Mouse (Mus musculus) MEL (cell line): ENCODE results near the gene Gm20388. TPM values are rescaled to one million over a fixed set of nuclear protein-coding genes. Genes with fewer than 3 reads are reported as not detected.

Source experiments
- DNase-seq: peaks from one replicate; pipeline ENCODE4 v3.0.0; 2011; ENCODE audit warnings: low read depth, low spot score
- H3K27ac ChIP-seq: 2 replicates; pipeline ENCODE4 v1.5.1; 2012; ENCODE audit warnings: low read depth, mild to moderate bottlenecking, control low read depth, low read length, moderate library complexity; ENCODE audit not compliant: control insufficient read depth
- H3K27me3 ChIP-seq, 2 experiments: fragments of 150-350 bp in 1 of 2; sonication (generic) in 1 of 2; 2 replicates each; pipeline ENCODE4 v1.6.1; 2012; ENCODE audit warnings: low read length in 2 of 2, mild to moderate bottlenecking in 2 of 2, improper control_type of control experiment in 1 of 2, moderate library complexity in 1 of 2; ENCODE audit not compliant: insufficient read depth in 2 of 2, control insufficient read depth in 1 of 2
- H3K36me3 ChIP-seq, 2 experiments: 2 replicates each; pipeline ENCODE4 v1.6.1; 2012 to 2014; ENCODE audit warnings: low read length in 2 of 2, improper control_type of control experiment in 1 of 2, inconsistent platforms in 1 of 2, mild to moderate bottlenecking in 1 of 2; ENCODE audit not compliant: insufficient read depth in 2 of 2, control insufficient read depth in 1 of 2
- H3K4me1 ChIP-seq, 2 experiments: fragments of 150-350 bp in 1 of 2; sonication (generic) in 1 of 2; 2 replicates each; pipeline ENCODE4 v1.6.1; 2012; ENCODE audit warnings: low read length in 2 of 2, improper control_type of control experiment in 1 of 2, mild to moderate bottlenecking in 1 of 2; ENCODE audit not compliant: insufficient read depth in 2 of 2, control insufficient read depth in 1 of 2
- H3K4me3 ChIP-seq, 2 experiments: fragments of 150-350 bp in 1 of 2; sonication (generic) in 1 of 2; 2 replicates each; pipeline ENCODE4 v1.5.1; 2012; ENCODE audit warnings: low read depth in 2 of 2, low read length in 2 of 2, mild to moderate bottlenecking in 2 of 2, moderate library complexity in 2 of 2, control low read depth in 1 of 2, improper control_type of control experiment in 1 of 2; ENCODE audit not compliant: control insufficient read depth in 1 of 2, insufficient read depth in 1 of 2
- H3K79me2 ChIP-seq: 2 replicates; pipeline ENCODE4 v1.6.1; 2012; ENCODE audit warnings: mild to moderate bottlenecking, low read length, moderate library complexity; ENCODE audit not compliant: control insufficient read depth, poor library complexity, insufficient read depth
- H3K9ac ChIP-seq: 2 replicates; pipeline ENCODE4 v1.6.1; 2012; ENCODE audit warnings: low read depth, mild to moderate bottlenecking, control low read depth, low read length, moderate library complexity; ENCODE audit not compliant: control insufficient read depth, poor library complexity, severe bottlenecking
- H3K9me3 ChIP-seq: fragments of 150-350 bp; sonication (generic); replicated peaks from 2 replicates; pipeline ENCODE4 v1.6.1; 2012; ENCODE audit warnings: mild to moderate bottlenecking, low read length, improper control_type of control experiment, moderate library complexity; ENCODE audit not compliant: insufficient read depth
- BHLHE40 ChIP-seq: IDR thresholded peaks from 2 replicates; pipeline ENCODE4 v1.6.1; 2012; ENCODE audit warnings: low read depth, mild to moderate bottlenecking, inconsistent platforms, low read length, improper control_type of control experiment, borderline replicate concordance
- CHD1 ChIP-seq: IDR thresholded peaks from 2 replicates; pipeline ENCODE4 v1.6.1; 2012; ENCODE audit warnings: low read depth, mild to moderate bottlenecking, inconsistent platforms, low read length, improper control_type of control experiment
- CHD2 ChIP-seq: IDR thresholded peaks from 2 replicates; pipeline ENCODE4 v1.6.1; 2011; ENCODE audit warnings: low read length, improper control_type of control experiment
- CTCF ChIP-seq, 3 experiments: IDR thresholded peaks in 2 of 3; conservative IDR thresholded peaks in 1 of 3; 2 replicates each; pipeline ENCODE4 v1.5.1; 2011 to 2012; ENCODE audit warnings: low read length in 3 of 3, low read depth in 2 of 3, mild to moderate bottlenecking in 2 of 3, improper control_type of control experiment in 1 of 3, inconsistent platforms in 1 of 3, mixed read lengths in 1 of 3, moderate library complexity in 1 of 3; ENCODE audit not compliant: control insufficient read depth in 1 of 3, insufficient read depth in 1 of 3, poor library complexity in 1 of 3, severe bottlenecking in 1 of 3
- ELF1 ChIP-seq: IDR thresholded peaks from 2 replicates; pipeline ENCODE4 v1.6.1; 2014; ENCODE audit warnings: low read depth, mild to moderate bottlenecking, inconsistent platforms, low read length, improper control_type of control experiment, moderate library complexity
- ETS1 ChIP-seq: IDR thresholded peaks from 2 replicates; pipeline ENCODE4 v1.6.1; 2012; ENCODE audit warnings: low read depth, mild to moderate bottlenecking, inconsistent platforms, low read length, improper control_type of control experiment, moderate library complexity
- GABPA ChIP-seq: IDR thresholded peaks from 2 replicates; pipeline ENCODE4 v1.6.1; 2012; ENCODE audit warnings: low read depth, mild to moderate bottlenecking, inconsistent platforms, low read length, improper control_type of control experiment, moderate library complexity
- HCFC1 ChIP-seq: IDR thresholded peaks from 2 replicates; pipeline ENCODE4 v1.6.1; 2012; ENCODE audit warnings: low read depth, mild to moderate bottlenecking, inconsistent platforms, low read length, improper control_type of control experiment, moderate library complexity
- KAT2A ChIP-seq: conservative IDR thresholded peaks from 2 replicates; pipeline ENCODE4 v1.6.1; 2012; ENCODE audit warnings: low read depth, low read length, improper control_type of control experiment, inconsistent platforms
- MAFK ChIP-seq: IDR thresholded peaks from 2 replicates; pipeline ENCODE4 v1.6.1; 2011; ENCODE audit warnings: low read depth, mild to moderate bottlenecking, low read length, improper control_type of control experiment, borderline replicate concordance
- MAX ChIP-seq: IDR thresholded peaks from 2 replicates; pipeline ENCODE4 v1.6.1; 2011; ENCODE audit warnings: low read length, improper control_type of control experiment
- MAZ ChIP-seq: IDR thresholded peaks from 2 replicates; pipeline ENCODE4 v1.6.1; 2012; ENCODE audit warnings: low read depth, mild to moderate bottlenecking, inconsistent platforms, low read length, improper control_type of control experiment
- MXI1 ChIP-seq: IDR thresholded peaks from 2 replicates; pipeline ENCODE4 v1.6.1; 2011; ENCODE audit warnings: mild to moderate bottlenecking, low read depth, low read length, improper control_type of control experiment
- MYC ChIP-seq: IDR thresholded peaks from 2 replicates; pipeline ENCODE4 v1.6.1; 2011; ENCODE audit warnings: low read depth, mild to moderate bottlenecking, low read length, improper control_type of control experiment, moderate library complexity
- NRF1 ChIP-seq: IDR thresholded peaks from 2 replicates; pipeline ENCODE4 v1.6.1; 2014; ENCODE audit warnings: low read depth, mild to moderate bottlenecking, inconsistent platforms, low read length, improper control_type of control experiment, moderate library complexity; ENCODE audit not compliant: poor library complexity, insufficient read depth, severe bottlenecking
- POLR2A ChIP-seq, 2 experiments: IDR thresholded peaks; 2 replicates each; pipeline ENCODE4 v1.6.1; 2011 to 2012; ENCODE audit warnings: low read length in 2 of 2, mild to moderate bottlenecking in 2 of 2, control low read depth in 1 of 2, improper control_type of control experiment in 1 of 2, low read depth in 1 of 2, moderate library complexity in 1 of 2; ENCODE audit not compliant: control insufficient read depth in 1 of 2, insufficient read depth in 1 of 2, poor library complexity in 1 of 2
- POLR2AphosphoS2 ChIP-seq: IDR thresholded peaks from 2 replicates; pipeline ENCODE4 v1.6.1; 2011; ENCODE audit warnings: low read length, improper control_type of control experiment
- RAD21 ChIP-seq: IDR thresholded peaks from 2 replicates; pipeline ENCODE4 v1.6.1; 2011; ENCODE audit warnings: mild to moderate bottlenecking, low read depth, low read length, improper control_type of control experiment
- SIN3A ChIP-seq: IDR thresholded peaks from 2 replicates; pipeline ENCODE4 v1.6.1; 2012; ENCODE audit warnings: low read length, improper control_type of control experiment, inconsistent platforms
- ZKSCAN1 ChIP-seq: IDR thresholded peaks from 2 replicates; pipeline ENCODE4 v1.6.1; 2012; ENCODE audit warnings: low read depth, mild to moderate bottlenecking, inconsistent platforms, low read length, improper control_type of control experiment, moderate library complexity
- ZNF384 ChIP-seq: IDR thresholded peaks from 2 replicates; pipeline ENCODE4 v1.6.1; 2012; ENCODE audit warnings: low read depth, mild to moderate bottlenecking, inconsistent platforms, low read length, improper control_type of control experiment
- polyA plus RNA-seq, 2 experiments: library from polyadenylated mRNA; stranded (reverse) in 1 of 2; unstranded in 1 of 2; fragments of >175 nt in 1 of 2; fragments of >200 nt in 1 of 2; gene quantifications; 2 replicates each; pipeline versions ENCODE4 v1.2.1 to v1.2.4; 2012; ENCODE audit warnings: low replicate concordance in 2 of 2, low read depth in 1 of 2; ENCODE audit not compliant: insufficient read length in 2 of 2, insufficient read depth in 1 of 2, missing spikeins in 1 of 2
- total RNA-seq: library from RNA; depleted of rRNA; stranded (reverse); fragments of 300-350 nt; gene quantifications from 2 replicates; pipeline ENCODE4 v1.2.3, GENCODE M21; 2012

Gm20388 gene
- total and polyA plus RNA-seq, 3 experiments = 11.1 to 17.8 TPM; not detected in 1

- Histone ChIP-seq H3K9me3 (no peaks in the 10 kb centered on the region), H3K4me1 (no peaks in the 10 kb centered on the region), H3K27me3 (no peaks in the 10 kb centered on the region), H3K9ac (no peak overlapping the region), H3K36me3 (no peaks in the 10 kb centered on the region), H3K4me3 (no peak overlapping the region), H3K79me2 (no peaks in the 10 kb centered on the region), H3K27ac (no peak overlapping the region)
- TF ChIP-seq KAT2A (no peak), HCFC1 (no peak), ETS1 (no peak), ZNF384 (no peak), SIN3A (no peak), RAD21 (no peak)
- no peak for DNase-seq
Measured at GRCm38 (mm10) chr8:121718925-121719324, 1808.3 kb downstream of the Gm20388 start.

DNA sequence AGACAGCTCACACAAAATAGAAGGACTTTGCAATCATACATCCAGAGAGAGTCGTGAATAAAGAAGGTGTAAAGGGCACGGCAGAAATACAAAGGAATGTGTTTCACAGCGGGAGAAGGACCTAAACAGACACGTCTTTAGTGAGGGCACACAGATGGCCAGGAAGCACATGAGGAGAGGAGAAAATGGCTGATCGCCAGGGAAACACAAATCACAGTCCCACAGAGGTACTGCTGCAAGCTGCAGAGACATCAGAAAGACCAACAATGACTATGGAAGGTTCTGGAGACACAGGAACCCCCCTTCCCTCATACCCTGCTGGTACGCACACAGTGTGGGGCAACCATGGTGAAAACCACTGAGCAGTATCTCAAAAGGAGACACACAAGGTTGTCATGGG lies 1810.4 kb downstream of the Gm20388 start:
- Histone ChIP-seq H3K9ac (no peak overlapping the region), H3K36me3 (no peaks in the 10 kb centered on the region)
- TF ChIP-seq MAX = no peak
- TF ChIP-seq NRF1 = no peak
- TF ChIP-seq GABPA = no peak
- TF ChIP-seq MYC = no peak
- TF ChIP-seq CTCF (IDR thresholded peaks at IDR 0.05 in 2 of 3, conservative IDR thresholded peaks at IDR 0.05 in 1 of 3; ENCODE audit: control insufficient read depth in 1 of 3, insufficient read depth in 1 of 3, low read depth in 2 of 3, low read length in 3 of 3, poor library complexity in 1 of 3, severe bottlenecking in 1 of 3) = no peak
- TF ChIP-seq POLR2A (IDR thresholded peaks at IDR 0.05; ENCODE audit: control insufficient read depth in 1 of 2, insufficient read depth in 1 of 2, low read depth in 1 of 2, low read length in 2 of 2, poor library complexity in 1 of 2) = no peak
- no peak for TF ChIP-seq ZKSCAN1
- TF ChIP-seq MAZ = no peak
- no peak for TF ChIP-seq BHLHE40
- TF ChIP-seq MXI1 = no peak
- no peak for TF ChIP-seq ELF1
- no peak for TF ChIP-seq SIN3A
- TF ChIP-seq RAD21 = no peak
- no peak for TF ChIP-seq CHD2
- TF ChIP-seq KAT2A = no peak
- TF ChIP-seq CHD1 = no peak
- no peak for TF ChIP-seq POLR2AphosphoS2
- no peak for TF ChIP-seq MAFK
- TF ChIP-seq, all 39 proteins: peak for 0
- no peak overlapping the region for H3K4me3 ChIP-seq
- H3K27me3 ChIP-seq = no peaks in the 10 kb centered on the region
- no peak overlapping the region for H3K27ac ChIP-seq
- H3K4me1 ChIP-seq = no peaks in the 10 kb centered on the region
- no peaks in the 10 kb centered on the region for H3K9me3 ChIP-seq
- H3K79me2 ChIP-seq = no peaks in the 10 kb centered on the region
- DNase-seq = no peak
